Mouse (Mus musculus) intestine, embryonic 15.5 days (tissue): ENCODE data around the gene Gm13277. TPM values are rescaled to one million over a fixed set of nuclear protein-coding genes. Genes with fewer than 3 reads are reported as not detected.
"Not testable (repeated sequence)": the region's sequence is repeated elsewhere in the genome, so short reads cannot be mapped to it uniquely, and the experiment has no call there.

Source experiments
- ATAC-seq: fragments of 200-750 bp; cut with Nextera tagmentation; 2 replicates; pipeline ENCODE4 v1.8.0; 2017; ENCODE audit warnings: moderate TSS enrichment, moderate library complexity
- H3K27ac ChIP-seq: fragments of 300-500 bp; sonication (generic); 2 replicates; pipeline ENCODE4 v1.5.1; 2015; ENCODE audit warnings: mild to moderate bottlenecking, inconsistent platforms
- H3K27me3 ChIP-seq: fragments of 300-500 bp; sonication (generic); replicated peaks from 2 replicates; pipeline ENCODE4 v1.6.1; 2015; ENCODE audit warnings: inconsistent platforms
- H3K36me3 ChIP-seq: fragments of 300-500 bp; sonication (generic); 2 replicates; pipeline ENCODE4 v1.6.1; 2015; ENCODE audit warnings: inconsistent platforms
- H3K4me1 ChIP-seq: fragments of 300-500 bp; sonication (generic); replicated peaks from 2 replicates; pipeline ENCODE4 v1.6.1; 2015; ENCODE audit warnings: inconsistent platforms
- H3K4me2 ChIP-seq: fragments of 300-500 bp; sonication (generic); replicated peaks from 2 replicates; pipeline ENCODE4 v1.6.1; 2015; ENCODE audit warnings: mild to moderate bottlenecking, inconsistent platforms
- H3K4me3 ChIP-seq: fragments of 300-500 bp; sonication (generic); replicated peaks from 2 replicates; pipeline ENCODE4 v1.5.1; 2015; ENCODE audit warnings: inconsistent platforms
- H3K9ac ChIP-seq: fragments of 300-500 bp; sonication (generic); 2 replicates; pipeline ENCODE4 v1.6.1; 2015; ENCODE audit warnings: inconsistent platforms
- H3K9me3 ChIP-seq: fragments of 300-500 bp; sonication (generic); 2 replicates; pipeline ENCODE4 v1.6.1; 2016; ENCODE audit warnings: inconsistent platforms
- whole genome bisulfite sequencing: fragments of 180-500 bp; shearing (Covaris S2); methylation state at CpG from one replicate; pipeline ENCODE4 v1.1.7; 2015; 5-methylcytosine and 5-hydroxymethylcytosine counted together
- polyA plus RNA-seq: library from polyadenylated mRNA; unstranded; fragments of >200 nt; fragmentation: Nextera tagmentation; extraction: Ambion mirVana; gene quantifications from 2 replicates; pipeline ENCODE4 v1.2.1, GENCODE M21; 2015

Gm13277 gene
- polyA plus RNA-seq, 1 experiment from 2014 or later: not detected

- ATAC-seq, H3K4me1 ChIP-seq, H3K36me3 ChIP-seq, H3K27ac ChIP-seq, H3K9ac ChIP-seq, H3K4me3 ChIP-seq, H3K4me2 ChIP-seq, H3K27me3 ChIP-seq, H3K9me3 ChIP-seq: not testable (repeated sequence)
- WGBS: no CpG with 5 or more reads among the region's 28 CpGs
Observed at GRCm38 (mm10) chr4:88797097-88797496, 8.7 kb downstream of the Gm13277 start, which contains the start of gene Gm13279. Gm13279 (plus strand) TSS chr4:88797397.

DNA sequence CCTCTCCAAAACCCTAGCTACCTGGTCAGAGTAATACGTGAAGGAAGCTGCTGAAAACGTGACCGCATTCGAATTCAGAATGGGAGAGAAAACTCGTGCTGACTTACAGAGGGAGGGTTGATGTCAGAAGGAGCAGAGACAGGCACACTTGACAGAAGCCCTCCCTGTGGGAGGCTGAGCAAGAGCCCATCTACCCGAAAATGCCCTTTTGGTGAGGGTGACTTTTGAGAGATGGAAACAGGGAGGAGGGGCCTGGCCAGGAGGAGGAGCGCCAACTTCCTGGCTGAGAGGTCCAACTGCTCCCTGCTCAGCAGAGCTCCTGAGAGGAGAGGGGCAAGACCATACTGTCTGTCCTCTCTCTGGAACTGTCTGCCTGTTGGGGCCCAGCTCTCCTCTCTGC lies 10.9 kb downstream of the Gm13277 start, which contains the start of gene Gm13285:
TSS of gene Gm13285 (plus strand) at position 301 of the 400 bp plus-strand sequence.
- not testable (repeated sequence) for H3K9ac ChIP-seq, H3K27me3 ChIP-seq, ATAC-seq, H3K36me3 ChIP-seq, H3K9me3 ChIP-seq, H3K4me1 ChIP-seq, H3K4me3 ChIP-seq, H3K27ac ChIP-seq, H3K4me2 ChIP-seq
- 10% methylated on average over 5 of the region's 7 CpGs for WGBS

DNA sequence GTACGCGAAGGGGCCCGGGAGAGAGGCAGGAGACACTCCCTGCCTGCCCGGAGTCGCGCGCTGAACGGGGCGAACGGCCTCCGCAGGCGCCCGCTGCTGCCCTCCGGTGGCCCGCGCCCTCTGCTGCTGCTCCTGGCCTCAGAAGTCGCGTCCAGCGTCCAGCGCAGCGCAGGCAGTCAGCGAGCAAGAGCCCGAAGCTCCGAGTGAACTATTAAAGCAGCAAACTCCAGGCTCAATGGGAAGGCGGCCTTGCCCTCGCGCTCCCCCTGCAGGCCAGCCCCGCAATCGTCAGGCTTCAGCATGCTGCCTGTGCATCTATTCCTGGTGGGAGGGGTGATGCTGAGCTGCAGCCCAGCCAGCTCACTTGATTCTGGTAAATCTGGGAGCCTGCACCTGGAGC lies 14.5 kb downstream of the Gm13277 start, which contains the start of gene Gm13287:
TSS of gene Gm13287 (plus strand) at position 301 of the 400 bp plus-strand sequence.
- H3K4me1 ChIP-seq, H3K36me3 ChIP-seq, H3K4me3 ChIP-seq, H3K9me3 ChIP-seq, H3K27me3 ChIP-seq, H3K9ac ChIP-seq, ATAC-seq, H3K27ac ChIP-seq: not testable (repeated sequence)
- WGBS: no CpG with 5 or more reads among the region's 29 CpGs
- peak within 1 kb of the TSS; percentile 28; the same call in 1 of the 2 replicates for H3K4me2 ChIP-seq

DNA sequence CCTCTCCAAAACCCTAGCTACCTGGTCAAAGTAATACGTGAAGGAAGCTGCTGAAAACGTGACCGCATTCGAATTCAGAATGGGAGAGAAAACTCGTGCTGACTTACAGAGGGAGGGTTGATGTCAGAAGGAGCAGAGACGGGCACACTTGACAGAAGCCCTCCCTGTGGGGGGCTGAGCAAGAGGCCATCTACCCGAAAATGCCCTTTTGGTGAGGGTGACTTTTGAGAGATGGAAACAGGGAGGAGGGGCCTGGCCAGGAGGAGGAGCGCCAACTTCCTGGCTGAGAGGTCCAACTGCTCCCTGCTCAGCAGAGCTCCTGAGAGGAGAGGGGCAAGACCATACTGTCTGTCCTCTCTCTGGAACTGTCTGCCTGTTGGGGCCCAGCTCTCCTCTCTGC lies 16.8 kb downstream of the Gm13277 start, which contains the start of gene Gm13288:
TSS of gene Gm13288 (plus strand) at position 301 of the 400 bp plus-strand sequence.
- H3K4me2 ChIP-seq: 0 out of 2 replicates have a peak within 1 kb of the TSS, but pooled peaks have one; percentile 41
- H3K9ac ChIP-seq, H3K27me3 ChIP-seq, H3K36me3 ChIP-seq, H3K4me3 ChIP-seq, ATAC-seq, H3K4me1 ChIP-seq, H3K9me3 ChIP-seq, H3K27ac ChIP-seq: not testable (repeated sequence)
- no CpG with 5 or more reads among the region's 8 CpGs for WGBS

- not testable (repeated sequence) for H3K27ac ChIP-seq, ATAC-seq, H3K4me3 ChIP-seq, H3K27me3 ChIP-seq, H3K36me3 ChIP-seq, H3K9ac ChIP-seq, H3K9me3 ChIP-seq, H3K4me1 ChIP-seq
- 0 out of 2 replicates have a peak overlapping the region, but pooled peaks have one; percentile 41 for H3K4me2 ChIP-seq
- WGBS: no CpG with 5 or more reads among the region's 34 CpGs
Observed at GRCm38 (mm10) chr4:88805761-88806160, 17.3 kb downstream of the Gm13277 start.

GRCm38 (mm10) chr4:88815928-88816327 lies 27.5 kb downstream of the Gm13277 start, which contains the start of gene Ifna7:
Ifna7 (plus strand) TSS chr4:88816228.
- no peaks in the 10 kb centered on the region for H3K27me3 ChIP-seq
- no peaks in the 10 kb centered on the region for H3K9me3 ChIP-seq
- H3K36me3 ChIP-seq: no peaks in the 10 kb centered on the region
- no peak within 1 kb of the TSS for H3K9ac ChIP-seq
- 48% methylated on average over 3 of the region's 3 CpGs for WGBS
- no peak within 1 kb of the TSS for H3K4me2 ChIP-seq
- no peak within 1 kb of the TSS for H3K4me3 ChIP-seq
- no peak within 1 kb of the TSS for H3K27ac ChIP-seq
- ATAC-seq: no peak
- H3K4me1 ChIP-seq: no peaks in the 10 kb centered on the region

- 97% methylated on average over 1 of the region's 1 CpGs for WGBS
- Histone ChIP-seq H3K9ac (no peak within 1 kb of the TSS), H3K9me3 (no peaks in the 10 kb centered on the region), H3K4me2 (no peak within 1 kb of the TSS), H3K4me1 (no peaks in the 10 kb centered on the region), H3K36me3 (no peaks in the 10 kb centered on the region), H3K4me3 (no peak within 1 kb of the TSS), H3K27ac (no peak within 1 kb of the TSS), H3K27me3 (no peaks in the 10 kb centered on the region)
- ATAC-seq: no peak
Observed at GRCm38 (mm10) chr4:88819659-88820058, 31.2 kb downstream of the Gm13277 start, which contains the start of gene Ifna11. Ifna11 (plus strand) TSS chr4:88819959.

- 23% methylated on average over 4 of the region's 4 CpGs for WGBS
- no peaks in the 10 kb centered on the region for H3K9me3 ChIP-seq
- H3K9ac ChIP-seq: no peak overlapping the region
- H3K4me2 ChIP-seq: no peak overlapping the region
- no peak overlapping the region for H3K4me3 ChIP-seq
- H3K4me1 ChIP-seq: no peaks in the 10 kb centered on the region
- no peaks in the 10 kb centered on the region for H3K36me3 ChIP-seq
- no peak overlapping the region for H3K27ac ChIP-seq
- no peaks in the 10 kb centered on the region for H3K27me3 ChIP-seq
- no peak for ATAC-seq
Observed at GRCm38 (mm10) chr4:88822995-88823394, 34.6 kb downstream of the Gm13277 start.

DNA sequence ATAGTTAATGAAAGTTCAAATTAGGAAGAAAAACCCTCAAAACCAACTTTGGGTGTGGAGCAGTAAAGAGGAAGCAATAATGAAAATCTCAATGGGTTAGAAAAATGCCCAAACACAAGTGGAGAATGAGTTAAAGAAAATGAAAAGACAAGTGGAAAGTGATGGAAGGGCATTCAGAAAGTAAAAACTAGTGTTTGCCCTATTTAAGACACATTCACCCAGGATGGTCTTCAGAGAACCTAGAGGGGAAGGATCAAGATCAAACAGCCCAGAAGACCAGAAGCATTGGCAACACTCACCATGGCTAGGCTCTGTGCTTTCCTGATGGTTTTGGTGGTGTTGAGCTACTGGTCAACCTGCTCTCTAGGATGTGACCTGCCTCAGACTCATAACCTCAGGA lies 38.7 kb downstream of the Gm13277 start, which contains the start of gene Ifna6:
TSS of gene Ifna6 (plus strand) at position 301 of the 400 bp plus-strand sequence.
- not testable (repeated sequence) for H3K4me2 ChIP-seq, H3K9ac ChIP-seq, H3K36me3 ChIP-seq, H3K4me3 ChIP-seq, H3K27me3 ChIP-seq, ATAC-seq, H3K27ac ChIP-seq, H3K4me1 ChIP-seq, H3K9me3 ChIP-seq

- no peaks in the 10 kb centered on the region for H3K9me3 ChIP-seq
- H3K36me3 ChIP-seq: no peaks in the 10 kb centered on the region
- H3K27me3 ChIP-seq: no peaks in the 10 kb centered on the region
- H3K4me1 ChIP-seq: no peaks in the 10 kb centered on the region
- H3K27ac ChIP-seq: no peak overlapping the region
- H3K4me2 ChIP-seq: no peak overlapping the region
- ATAC-seq: no peak
- no peak overlapping the region for H3K9ac ChIP-seq
- WGBS: 28% methylated on average over 4 of the region's 4 CpGs
- H3K4me3 ChIP-seq: no peak overlapping the region
Observed at GRCm38 (mm10) chr4:88830523-88830922, 42.1 kb downstream of the Gm13277 start.

GRCm38 (mm10) chr4:88835225-88835624 lies 46.8 kb downstream of the Gm13277 start, which contains the start of gene Ifna5:
Ifna5 (plus strand) TSS chr4:88835525.
- not testable (repeated sequence) for H3K4me3 ChIP-seq, H3K9me3 ChIP-seq, H3K27me3 ChIP-seq, H3K4me1 ChIP-seq, H3K27ac ChIP-seq, H3K36me3 ChIP-seq, H3K4me2 ChIP-seq, H3K9ac ChIP-seq, ATAC-seq
- WGBS: 61% methylated on average over 1 of the region's 1 CpGs
